Mouse (Mus musculus) mature B cell (primary cell): Measurements from ENCODE around the gene 1700019D03Rik.
"Not testable (repeated sequence)": the region's sequence is repeated elsewhere in the genome, so short reads cannot be mapped to it uniquely, and the experiment has no call there.

Source experiments
- in situ Hi-C: fragments of 300-500 bp; cut with MboI; formaldehyde crosslinking; loops from 2 replicates; pipeline ENCODE4 v1.14.3; 2019

1700019D03Rik gene

DNA sequence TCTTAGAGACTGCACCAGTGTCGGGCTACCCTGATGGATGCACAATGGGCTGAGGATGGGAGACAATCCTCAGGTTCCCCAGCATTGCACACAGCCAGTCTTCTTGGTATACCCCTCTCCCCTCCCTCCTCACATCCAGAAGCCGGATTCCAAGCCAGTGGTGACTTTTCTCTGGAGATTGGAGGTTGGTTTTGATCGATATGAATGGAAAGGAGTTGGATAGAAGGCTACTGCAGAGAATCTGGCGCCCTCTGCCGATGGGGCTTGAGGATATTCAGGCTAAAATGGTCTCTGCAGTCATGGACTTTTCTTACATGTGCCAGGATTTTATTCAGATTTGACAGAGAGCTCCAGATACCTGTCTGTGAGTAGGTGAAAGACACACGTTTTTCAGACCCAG is 64.9 kb downstream of the 1700019D03Rik start:
- in situ Hi-C loops = no loop called here

DNA sequence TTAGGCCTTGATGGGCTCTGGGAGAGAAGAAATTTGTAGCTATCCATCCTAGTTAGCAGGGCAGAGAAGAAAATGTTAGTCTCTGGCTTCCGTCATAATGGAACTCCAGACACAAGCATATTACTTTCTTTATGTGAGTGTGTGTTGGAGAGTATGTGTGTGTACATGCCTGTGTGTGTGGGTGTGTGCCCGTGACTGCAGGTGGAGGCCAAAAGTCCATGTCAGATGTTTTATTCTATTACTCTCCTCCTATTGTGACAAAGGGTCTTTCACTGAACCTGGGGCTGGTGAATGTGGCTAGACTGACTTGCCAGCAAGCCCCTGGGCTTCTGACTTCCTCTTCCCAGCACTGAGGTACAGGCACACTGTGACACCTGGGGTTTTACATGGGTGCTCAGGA is 65.5 kb downstream of the 1700019D03Rik start:
- in situ Hi-C loops = no loop called here

DNA sequence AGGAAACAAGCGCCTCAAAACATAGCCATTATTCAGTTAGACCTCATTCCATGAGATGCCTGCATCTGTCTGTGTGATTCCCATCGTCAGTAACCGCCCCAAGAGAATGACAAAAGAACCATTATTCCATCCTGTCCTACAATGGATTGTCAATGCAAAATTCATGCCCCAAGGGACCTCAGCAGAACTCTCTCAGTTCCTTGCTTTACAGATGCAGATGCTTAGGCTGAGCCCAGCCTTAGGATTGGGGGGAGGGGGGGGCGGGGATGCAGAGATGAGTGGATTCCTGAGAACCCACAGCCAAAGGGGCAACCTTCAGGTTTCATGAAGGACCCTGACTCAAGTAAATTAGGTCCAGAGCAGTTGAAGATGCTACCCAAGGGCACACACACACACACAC is 66.4 kb downstream of the 1700019D03Rik start:
- in situ Hi-C loops = no loop called here

DNA sequence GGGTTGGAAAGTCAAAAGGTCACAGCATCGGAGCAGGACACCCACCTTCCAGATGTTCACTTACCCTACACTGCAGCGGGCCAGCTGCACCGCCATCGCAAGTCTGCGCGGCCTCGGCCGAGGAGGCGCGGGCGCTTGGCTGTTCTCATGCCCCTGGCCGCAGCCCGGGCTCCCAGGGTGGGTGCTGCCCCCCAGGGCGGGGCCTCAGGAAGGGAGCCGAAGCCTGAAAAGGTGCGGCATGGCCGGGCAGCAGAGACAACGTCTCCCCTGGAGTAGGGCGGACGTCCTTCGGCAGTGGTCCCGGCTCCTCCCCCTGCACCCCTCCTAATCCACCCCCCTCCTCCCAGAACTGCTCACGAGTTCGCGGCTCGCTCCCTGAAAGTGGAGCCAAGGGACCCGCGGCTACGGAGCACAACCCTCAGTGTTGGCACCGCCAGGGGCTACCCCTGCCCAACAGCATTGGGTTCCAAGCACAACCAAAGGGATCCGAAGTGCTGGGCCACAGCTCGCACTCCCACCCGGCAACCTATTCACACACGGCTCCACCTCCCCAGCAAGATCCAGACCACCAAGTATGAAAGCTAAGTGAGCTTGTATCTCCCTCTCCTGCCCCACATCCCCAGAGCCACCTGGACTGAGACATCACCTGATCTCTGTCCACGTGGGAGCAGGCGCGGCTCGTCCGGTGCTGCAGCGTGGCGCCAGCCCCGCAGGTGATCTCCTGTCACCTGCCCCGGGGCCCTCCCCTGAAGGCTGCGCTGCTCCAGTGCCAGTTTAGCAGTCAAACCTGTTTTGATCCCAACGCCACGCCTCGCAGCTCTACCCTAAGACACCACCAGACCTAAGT is 67.2 kb downstream of the 1700019D03Rik start:
- in situ Hi-C loops = no loop called here

DNA sequence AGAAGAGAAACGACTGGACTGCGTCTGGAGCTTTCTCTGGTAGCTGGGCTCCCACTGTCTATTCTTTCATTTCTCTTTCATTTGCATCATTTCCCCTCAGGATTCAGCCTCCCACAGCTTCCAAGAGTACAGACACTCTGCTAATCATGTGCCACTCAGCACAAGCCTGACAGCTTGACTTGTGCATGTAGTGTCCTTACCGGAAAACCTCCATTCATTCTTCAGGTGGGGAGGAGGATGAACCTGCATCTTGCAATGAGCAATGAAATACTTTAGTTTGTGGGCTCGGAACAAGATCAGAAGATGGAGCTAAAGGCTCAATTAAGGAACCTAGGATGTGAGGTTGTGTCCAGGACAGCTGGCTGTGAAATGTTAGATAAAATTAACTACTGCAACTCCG is 67.8 kb downstream of the 1700019D03Rik start:
- in situ Hi-C loops = no loop called here

DNA sequence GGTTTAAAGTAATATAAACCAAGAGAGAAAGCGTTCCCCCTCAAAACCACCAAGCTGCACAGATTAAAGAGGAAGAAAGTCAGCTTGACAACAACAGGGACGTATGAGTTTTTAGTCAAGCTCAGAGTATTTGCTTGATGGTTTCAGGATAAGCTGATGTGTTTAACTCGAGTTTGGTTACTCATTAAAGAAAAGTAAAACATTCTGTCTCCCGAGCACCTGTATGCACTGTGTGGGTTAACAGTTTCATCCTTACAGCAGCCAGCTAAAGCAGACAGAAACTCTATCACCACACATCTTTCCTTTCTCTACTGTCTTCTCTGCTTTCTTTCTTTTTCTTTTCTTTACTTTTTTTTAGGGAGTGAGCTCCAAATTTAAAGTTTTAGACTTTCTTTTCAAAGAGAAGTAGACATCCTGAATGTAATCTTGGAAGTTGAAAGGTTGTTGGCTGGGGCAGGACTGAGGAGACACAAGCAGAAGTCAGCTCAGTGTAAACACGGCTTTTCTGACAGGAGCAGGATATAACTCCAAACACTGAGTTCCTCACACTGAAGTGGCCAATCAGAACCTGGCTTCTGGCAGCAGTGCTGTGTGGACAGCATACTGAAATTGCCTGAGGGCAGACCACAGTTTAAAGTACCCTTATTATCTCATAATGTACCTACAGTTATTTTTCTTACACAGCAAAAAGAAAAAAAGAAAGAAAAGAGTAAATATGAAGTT is 68.7 kb downstream of the 1700019D03Rik start:
- in situ Hi-C loops = no loop called here

DNA sequence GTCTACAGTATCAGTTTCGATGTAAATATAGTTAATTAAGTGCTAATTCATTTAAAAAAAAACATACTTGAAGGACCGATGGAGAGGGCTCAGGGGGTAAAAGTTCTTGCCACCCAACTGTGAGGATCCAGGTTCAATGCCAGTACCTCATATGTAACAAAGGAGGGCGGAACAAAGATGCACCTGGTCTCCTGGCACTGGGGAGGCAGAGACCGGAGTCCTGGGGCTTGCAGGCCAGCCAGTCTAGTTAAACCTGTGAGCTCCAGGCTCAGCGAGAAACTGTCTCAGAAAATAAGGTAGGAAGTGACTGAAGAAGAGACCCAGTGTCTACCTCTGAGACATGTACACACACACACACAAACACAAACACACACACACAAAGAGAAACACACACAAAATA is 72.1 kb downstream of the 1700019D03Rik start:
- in situ Hi-C loops = no loop called here

DNA sequence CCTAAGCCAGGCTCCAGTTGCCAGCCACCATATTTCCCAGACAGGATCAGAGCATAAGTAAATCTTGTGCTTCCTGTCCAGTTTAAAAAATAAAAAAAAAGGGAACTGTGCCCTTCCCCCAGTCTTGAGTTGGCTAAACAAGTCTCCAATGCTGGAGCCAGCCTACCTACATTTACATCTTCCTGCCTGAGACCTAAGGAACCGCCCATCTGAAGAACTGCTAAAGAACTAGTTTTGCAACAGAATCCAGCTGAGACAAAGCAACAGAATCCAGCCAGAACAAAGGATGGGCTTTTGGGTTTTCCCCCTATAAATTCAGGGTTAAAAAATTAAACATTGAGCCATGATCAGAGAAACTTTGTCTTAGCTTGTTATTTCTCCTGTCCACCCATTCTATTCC is 81.0 kb downstream of the 1700019D03Rik start:
- in situ Hi-C loops = no loop called here

DNA sequence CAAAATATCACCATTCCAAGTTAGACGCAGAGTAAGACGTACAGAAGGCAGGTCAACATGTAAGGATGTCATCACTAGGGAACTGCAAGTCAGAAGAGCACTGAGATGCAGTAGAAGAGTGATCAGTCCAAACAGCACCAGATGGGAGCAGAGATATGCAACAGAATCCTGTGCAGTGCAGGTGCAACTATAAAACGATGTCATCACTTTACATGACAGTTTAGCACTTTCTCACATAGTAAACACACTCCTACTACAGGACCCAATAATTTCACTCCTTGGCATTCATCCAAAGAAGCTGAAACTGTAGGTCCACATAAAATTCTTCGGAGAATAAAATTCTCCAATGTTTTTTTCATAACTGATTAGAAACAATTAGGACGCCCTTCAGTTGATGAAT is 85.5 kb downstream of the 1700019D03Rik start:
- in situ Hi-C loops = no loop called here

DNA sequence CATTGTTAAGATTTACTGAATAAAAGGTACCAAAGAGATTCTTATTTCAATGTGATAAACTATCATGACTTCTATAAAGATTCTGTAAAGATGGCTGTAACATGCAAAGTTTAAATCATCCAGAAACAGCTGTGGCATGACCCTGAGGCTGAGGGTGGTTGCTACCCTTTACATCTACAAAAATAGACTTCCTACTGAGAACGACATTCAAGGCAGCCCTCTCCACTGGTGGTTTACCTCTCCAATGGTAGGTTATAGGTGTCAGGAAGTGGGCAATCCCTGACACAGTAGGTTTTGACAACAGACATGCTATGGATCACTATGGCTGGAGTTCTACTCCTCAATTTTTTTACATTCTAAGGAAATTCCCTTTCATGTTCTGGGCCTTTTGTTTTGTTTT is 95.5 kb downstream of the 1700019D03Rik start:
- in situ Hi-C loops = not testable (repeated sequence)

DNA sequence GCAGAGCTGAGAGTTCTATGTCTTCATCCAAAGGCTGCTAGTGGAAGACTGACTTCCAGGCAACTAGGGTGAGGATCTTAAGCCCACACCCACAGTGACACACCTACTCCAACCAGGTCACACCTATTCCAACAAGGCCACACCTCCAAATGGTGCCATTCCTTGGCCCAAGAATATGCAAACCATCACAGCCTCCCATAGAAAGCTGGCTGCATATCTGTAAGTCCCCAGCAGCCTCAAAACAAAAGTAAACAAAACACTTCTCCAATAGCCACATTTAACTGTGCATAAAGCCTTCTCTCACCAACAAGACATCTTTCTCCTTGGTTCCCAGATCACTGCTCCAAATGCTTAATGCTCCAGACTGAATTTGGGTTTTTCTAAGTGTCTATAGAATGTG is 101.1 kb downstream of the 1700019D03Rik start:
- in situ Hi-C loops = not testable (repeated sequence)

DNA sequence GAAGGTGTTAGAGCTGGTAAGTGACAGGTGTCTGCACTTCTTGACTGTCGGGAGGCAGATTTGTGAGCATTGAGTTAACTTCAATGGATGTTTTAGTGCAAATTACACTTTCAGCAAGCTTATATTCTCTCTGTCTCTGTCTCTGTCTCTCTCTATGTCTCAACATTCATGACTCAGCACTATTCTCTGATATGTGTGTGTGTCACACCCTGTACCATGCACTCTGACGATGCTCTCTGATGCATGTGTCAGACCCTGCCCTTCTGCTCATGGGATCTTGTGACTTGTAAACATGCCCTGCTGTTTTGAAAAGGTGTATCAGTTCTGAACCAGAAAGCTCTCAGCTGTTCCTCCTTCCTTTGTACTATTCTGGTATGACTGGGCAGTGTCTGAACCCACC is 103.3 kb downstream of the 1700019D03Rik start:
- in situ Hi-C loops = no loop called here

DNA sequence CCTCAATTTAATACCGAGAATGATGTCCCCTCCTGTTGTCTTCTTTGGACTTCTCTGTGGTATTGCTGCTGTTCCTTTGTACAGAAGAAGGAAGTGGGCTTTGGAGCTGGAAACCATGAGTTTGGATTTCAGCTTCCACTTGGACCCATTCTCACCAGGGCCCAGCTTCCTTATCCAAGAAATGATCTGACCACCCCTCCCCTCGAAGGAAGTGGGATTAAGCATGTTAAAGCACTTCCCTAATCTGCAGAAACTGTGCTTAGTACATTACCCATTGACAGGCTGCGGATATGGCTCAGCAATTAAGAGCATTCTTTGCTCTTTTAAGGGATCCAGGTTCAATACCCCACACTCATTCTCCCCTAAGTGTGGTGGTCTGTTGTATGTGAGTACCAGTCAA is 110.2 kb downstream of the 1700019D03Rik start:
- in situ Hi-C loops = no loop called here

DNA sequence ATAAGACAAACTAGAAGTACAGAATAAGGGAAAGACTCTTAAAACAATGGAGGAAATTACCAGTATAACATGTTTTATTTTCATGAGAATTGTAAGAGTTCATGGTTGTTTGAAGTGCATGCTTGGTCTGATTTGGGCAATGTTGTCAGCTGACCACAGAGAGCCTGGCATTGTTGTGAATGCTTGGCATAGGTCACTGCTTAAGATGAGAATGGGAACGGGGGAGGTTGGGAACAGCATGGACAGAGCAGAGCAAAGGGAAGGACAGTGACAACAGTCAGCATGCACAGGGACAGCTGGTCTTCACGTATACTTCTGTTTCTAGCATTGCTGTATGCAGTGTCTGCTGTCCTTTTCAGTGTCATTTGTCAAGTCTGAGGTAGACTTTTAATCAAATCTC is 135.8 kb downstream of the 1700019D03Rik start:
- in situ Hi-C loops = no loop called here
